Mouse (Mus musculus): ENCODE measurements at regions not wholly inside any gene's neighbourhood (a gene's known extent, or its start where the extent isn't known, plus 50 kb on each side); places are given as distances from the start of the nearest gene placed in this dataset.
"Not testable (repeated sequence)": the region's sequence is repeated elsewhere in the genome, so short reads cannot be mapped to it uniquely, and the experiment has no call there.

- H3K4me3 ChIP-seq (ENCODE audit: control insufficient read depth, low read depth, low read length) = no peak overlapping the region
- no peaks in the 10 kb centered on the region for H3K27me3 ChIP-seq (ENCODE audit: control insufficient read depth, insufficient read depth, low read length)
- no peak overlapping the region for H3K27ac ChIP-seq (ENCODE audit: control insufficient read depth, insufficient read depth, low read depth, low read length)
- H3K36me3 ChIP-seq (ENCODE audit: control insufficient read depth, insufficient read depth, low read length) = no peaks in the 10 kb centered on the region
- TF ChIP-seq POLR2A (IDR thresholded peaks at IDR 0.05; ENCODE audit: control insufficient read depth, low read depth, low read length) = no peak
- TF ChIP-seq CTCF (IDR thresholded peaks at IDR 0.05; ENCODE audit: control insufficient read depth, insufficient read depth, insufficient replicate concordance, low read depth, low read length) = no peak
- H3K4me1 ChIP-seq (ENCODE audit: control insufficient read depth, insufficient read depth, low read length) = no peaks in the 10 kb centered on the region
Observed at GRCm38 (mm10) chr13:52345375-52346026, 185.6 kb downstream of the Diras2 start.

- no peak for TF ChIP-seq CTCF (IDR thresholded peaks at IDR 0.05; ENCODE audit: control insufficient read depth, insufficient read depth, insufficient replicate concordance, low read depth, low read length)
- TF ChIP-seq POLR2A (IDR thresholded peaks at IDR 0.05; ENCODE audit: control insufficient read depth, low read depth, low read length) = no peak
- H3K36me3 ChIP-seq (ENCODE audit: control insufficient read depth, insufficient read depth, low read length) = no peaks in the 10 kb centered on the region
- H3K4me1 ChIP-seq (ENCODE audit: control insufficient read depth, insufficient read depth, low read length) = no peaks in the 10 kb centered on the region
- H3K27ac ChIP-seq (ENCODE audit: control insufficient read depth, insufficient read depth, low read depth, low read length) = no peak overlapping the region
- no peak overlapping the region for H3K4me3 ChIP-seq (ENCODE audit: control insufficient read depth, low read depth, low read length)
- no peaks in the 10 kb centered on the region for H3K27me3 ChIP-seq (ENCODE audit: control insufficient read depth, insufficient read depth, low read length)
Observed at GRCm38 (mm10) chr13:52346027-52346375, 185.1 kb downstream of the Diras2 start.

- H3K27me3 ChIP-seq (ENCODE audit: control insufficient read depth, insufficient read depth, low read length) = no peaks in the 10 kb centered on the region
- no peaks in the 10 kb centered on the region for H3K36me3 ChIP-seq (ENCODE audit: control insufficient read depth, insufficient read depth, low read length)
- H3K4me3 ChIP-seq (ENCODE audit: control insufficient read depth, low read depth, low read length) = no peak overlapping the region
- peaks cover 2% of the 10 kb centered on the region; the same call in 1 of the 2 replicates for H3K4me1 ChIP-seq (ENCODE audit: control insufficient read depth, insufficient read depth, low read length)
- TF ChIP-seq CTCF (IDR thresholded peaks at IDR 0.05; ENCODE audit: control insufficient read depth, insufficient read depth, insufficient replicate concordance, low read depth, low read length) = no peak
- TF ChIP-seq POLR2A (IDR thresholded peaks at IDR 0.05; ENCODE audit: control insufficient read depth, low read depth, low read length) = no peak
- no peak overlapping the region for H3K27ac ChIP-seq (ENCODE audit: control insufficient read depth, insufficient read depth, low read depth, low read length)
Observed at GRCm38 (mm10) chr13:52347631-52348030, 183.4 kb downstream of the Diras2 start.

GRCm38 (mm10) chr13:52349606-52350005 lies 181.5 kb downstream of the Diras2 start:
- H3K4me3 ChIP-seq (ENCODE audit: control insufficient read depth, low read depth, low read length) = no peak overlapping the region
- TF ChIP-seq POLR2A (IDR thresholded peaks at IDR 0.05; ENCODE audit: control insufficient read depth, low read depth, low read length) = no peak
- TF ChIP-seq CTCF (IDR thresholded peaks at IDR 0.05; ENCODE audit: control insufficient read depth, insufficient read depth, insufficient replicate concordance, low read depth, low read length) = no peak
- no peaks in the 10 kb centered on the region for H3K36me3 ChIP-seq (ENCODE audit: control insufficient read depth, insufficient read depth, low read length)
- H3K27me3 ChIP-seq (ENCODE audit: control insufficient read depth, insufficient read depth, low read length) = no peaks in the 10 kb centered on the region
- H3K27ac ChIP-seq (ENCODE audit: control insufficient read depth, insufficient read depth, low read depth, low read length) = no peak overlapping the region
- H3K4me1 ChIP-seq (ENCODE audit: control insufficient read depth, insufficient read depth, low read length) = peaks cover 8% of the 10 kb centered on the region

- no peak for TF ChIP-seq POLR2A (IDR thresholded peaks at IDR 0.05; ENCODE audit: control insufficient read depth, low read depth, low read length)
- peak; percentile 78; the same call in 1 of the 2 replicates for TF ChIP-seq CTCF (IDR thresholded peaks at IDR 0.05; ENCODE audit: control insufficient read depth, insufficient read depth, insufficient replicate concordance, low read depth, low read length)
- Histone ChIP-seq H3K27ac (ENCODE audit: control insufficient read depth, insufficient read depth, low read depth, low read length) (no peak overlapping the region), H3K4me1 (ENCODE audit: control insufficient read depth, insufficient read depth, low read length) (peaks cover 8% of the 10 kb centered on the region), H3K36me3 (ENCODE audit: control insufficient read depth, insufficient read depth, low read length) (no peaks in the 10 kb centered on the region), H3K27me3 (ENCODE audit: control insufficient read depth, insufficient read depth, low read length) (no peaks in the 10 kb centered on the region), H3K4me3 (ENCODE audit: control insufficient read depth, low read depth, low read length) (no peak overlapping the region)
Observed at GRCm38 (mm10) chr13:52352576-52352975, 178.5 kb downstream of the Diras2 start.

GRCm38 (mm10) chr13:52353437-52353836 lies 177.6 kb downstream of the Diras2 start:
- H3K4me1 ChIP-seq (ENCODE audit: control insufficient read depth, insufficient read depth, low read length) = peaks cover 8% of the 10 kb centered on the region
- no peaks in the 10 kb centered on the region for H3K27me3 ChIP-seq (ENCODE audit: control insufficient read depth, insufficient read depth, low read length)
- H3K27ac ChIP-seq (ENCODE audit: control insufficient read depth, insufficient read depth, low read depth, low read length) = no peak overlapping the region
- no peak for TF ChIP-seq CTCF (IDR thresholded peaks at IDR 0.05; ENCODE audit: control insufficient read depth, insufficient read depth, insufficient replicate concordance, low read depth, low read length)
- no peak for TF ChIP-seq POLR2A (IDR thresholded peaks at IDR 0.05; ENCODE audit: control insufficient read depth, low read depth, low read length)
- no peaks in the 10 kb centered on the region for H3K36me3 ChIP-seq (ENCODE audit: control insufficient read depth, insufficient read depth, low read length)
- no peak overlapping the region for H3K4me3 ChIP-seq (ENCODE audit: control insufficient read depth, low read depth, low read length)

- Histone ChIP-seq H3K4me1 (ENCODE audit: control insufficient read depth, insufficient read depth, low read length) (peaks cover 8% of the 10 kb centered on the region), H3K27ac (ENCODE audit: control insufficient read depth, insufficient read depth, low read depth, low read length) (no peak overlapping the region), H3K36me3 (ENCODE audit: control insufficient read depth, insufficient read depth, low read length) (no peaks in the 10 kb centered on the region), H3K4me3 (ENCODE audit: control insufficient read depth, low read depth, low read length) (no peak overlapping the region), H3K27me3 (ENCODE audit: control insufficient read depth, insufficient read depth, low read length) (no peaks in the 10 kb centered on the region)
- TF ChIP-seq CTCF (IDR thresholded peaks at IDR 0.05; ENCODE audit: control insufficient read depth, insufficient read depth, insufficient replicate concordance, low read depth, low read length) = no peak
- no peak for TF ChIP-seq POLR2A (IDR thresholded peaks at IDR 0.05; ENCODE audit: control insufficient read depth, low read depth, low read length)
Observed at GRCm38 (mm10) chr13:52353966-52354365, 177.1 kb downstream of the Diras2 start.

GRCm38 (mm10) chr13:52355921-52356320 lies 175.2 kb downstream of the Diras2 start:
- not testable (repeated sequence) for H3K27ac ChIP-seq (ENCODE audit: control insufficient read depth, insufficient read depth, low read depth, low read length); H3K27me3 ChIP-seq (ENCODE audit: control insufficient read depth, insufficient read depth, low read length); H3K36me3 ChIP-seq (ENCODE audit: control insufficient read depth, insufficient read depth, low read length); H3K4me3 ChIP-seq (ENCODE audit: control insufficient read depth, low read depth, low read length); H3K4me1 ChIP-seq (ENCODE audit: control insufficient read depth, insufficient read depth, low read length)

- H3K4me1 ChIP-seq (ENCODE audit: control insufficient read depth, insufficient read depth, low read length); H3K27ac ChIP-seq (ENCODE audit: control insufficient read depth, insufficient read depth, low read depth, low read length); H3K4me3 ChIP-seq (ENCODE audit: control insufficient read depth, low read depth, low read length); H3K27me3 ChIP-seq (ENCODE audit: control insufficient read depth, insufficient read depth, low read length); H3K36me3 ChIP-seq (ENCODE audit: control insufficient read depth, insufficient read depth, low read length): not testable (repeated sequence)
Observed at GRCm38 (mm10) chr13:52359332-52359731, 171.7 kb downstream of the Diras2 start.
